Mouse (Mus musculus) cerebellum, adult 2 months (tissue): ENCODE measurements around the gene Itga5. TPM values are rescaled to one million over a fixed set of nuclear protein-coding genes. Genes with fewer than 3 reads are reported as not detected.

ENCODE experiments used
- DNase-seq, 2 experiments: peaks; one replicate each; pipeline ENCODE4 v3.0.0; 2021
- H3K27ac ChIP-seq: fragments of 200-500 bp; 2 replicates; pipeline ENCODE4 v1.5.1; 2012; ENCODE audit warnings: low read length, control low read depth, inconsistent platforms; ENCODE audit not compliant: insufficient read depth
- H3K27me3 ChIP-seq: fragments of 200-500 bp; 2 replicates; pipeline ENCODE4 v1.6.1; 2012; ENCODE audit warnings: inconsistent platforms, mild to moderate bottlenecking, low read length, moderate library complexity; ENCODE audit not compliant: control insufficient read depth, insufficient read depth
- H3K4me1 ChIP-seq: fragments of 200-500 bp; 2 replicates; pipeline ENCODE4 v1.6.1; 2011; ENCODE audit warnings: low read length; ENCODE audit not compliant: control insufficient read depth, insufficient read depth
- H3K4me3 ChIP-seq: fragments of 200-500 bp; replicated peaks from 2 replicates; pipeline ENCODE3; 2011; ENCODE audit warnings: mild to moderate bottlenecking, low read depth, low read length, control low read depth; ENCODE audit not compliant: insufficient read depth
- CTCF ChIP-seq: fragments of 200-500 bp; IDR thresholded peaks from 2 replicates; pipeline ENCODE4 v1.5.1; 2011; ENCODE audit warnings: low read depth, mild to moderate bottlenecking, control low read depth, low read length, moderate library complexity, borderline replicate concordance; ENCODE audit not compliant: insufficient read depth
- POLR2A ChIP-seq: fragments of 200-500 bp; IDR thresholded peaks from 2 replicates; pipeline ENCODE4 v1.6.1; 2011; ENCODE audit warnings: low read length, control low read depth, borderline replicate concordance; ENCODE audit not compliant: insufficient read depth
- WGBS: fragments of 180-500 bp; shearing (Covaris S2); methylation state at CpG from one replicate; pipeline ENCODE4 v1.1.7; 2018; 5-methylcytosine and 5-hydroxymethylcytosine counted together
- polyA plus RNA-seq: library from polyadenylated mRNA; depleted of rRNA; stranded (reverse); fragments of >200 nt; gene quantifications from 2 replicates; pipeline ENCODE4 v1.2.3, GENCODE M21; 2012

Itga5 gene
- polyA plus RNA-seq, 1 experiment = 1.6 TPM

GRCm38 (mm10) chr15:103356130-103356529 lies 10.4 kb downstream of the Itga5 start:
- Histone ChIP-seq H3K27ac (no peak overlapping the region), H3K4me1 (peaks cover 29% of the 10 kb centered on the region), H3K27me3 (no peaks in the 10 kb centered on the region), H3K4me3 (no peak overlapping the region)
- no peak for DNase-seq
- TF ChIP-seq CTCF (no peak), POLR2A (no peak)
- 91% methylated on average over 4 of the region's 4 CpGs for WGBS

GRCm38 (mm10) chr15:103355420-103355819 lies 11.1 kb downstream of the Itga5 start:
- TF ChIP-seq POLR2A (no peak), CTCF (no peak)
- Histone ChIP-seq H3K27ac (no peak overlapping the region), H3K4me1 (peaks cover 29% of the 10 kb centered on the region), H3K27me3 (no peaks in the 10 kb centered on the region), H3K4me3 (no peak overlapping the region)
- 73% methylated on average over 4 of the region's 4 CpGs for WGBS
- DNase-seq = no peak

DNA sequence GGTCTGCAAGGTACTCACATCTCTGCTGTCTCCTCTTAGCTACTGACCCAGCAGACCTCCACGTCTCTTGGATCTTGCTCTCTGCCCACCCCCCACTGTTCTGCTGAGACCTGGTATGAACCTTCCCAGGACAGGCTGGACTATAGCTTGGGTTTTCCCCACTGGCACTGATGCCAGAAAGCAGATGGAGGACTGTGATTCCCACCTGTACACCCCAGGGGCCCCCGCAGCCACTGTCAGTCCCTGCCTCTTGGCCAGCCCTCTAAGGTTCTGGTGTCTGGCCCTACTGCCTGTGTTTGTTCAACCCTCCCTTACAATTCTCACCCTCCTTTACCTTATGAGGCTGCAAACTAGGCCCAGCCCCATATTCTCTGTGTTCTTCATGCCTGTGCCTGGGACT lies 11.9 kb downstream of the Itga5 start:
- Histone ChIP-seq H3K27ac (no peak overlapping the region), H3K27me3 (no peaks in the 10 kb centered on the region), H3K4me3 (no peak overlapping the region), H3K4me1 (peaks cover 29% of the 10 kb centered on the region)
- TF ChIP-seq CTCF (no peak), POLR2A (no peak)
- 17% methylated on average over 2 of the region's 2 CpGs for WGBS
- DNase-seq = peak; percentile 88 to 92

GRCm38 (mm10) chr15:103353511-103354256 lies 12.9 kb downstream of the Itga5 start:
- Histone ChIP-seq H3K4me1 (peaks cover 20% of the 10 kb centered on the region), H3K4me3 (no peak overlapping the region), H3K27ac (no peak overlapping the region), H3K27me3 (no peaks in the 10 kb centered on the region)
- TF ChIP-seq POLR2A (no peak), CTCF (no peak)
- DNase-seq = no peak
- whole genome bisulfite sequencing = 91% methylated on average over 11 of the region's 11 CpGs

- H3K4me3 ChIP-seq = no peak overlapping the region
- H3K27ac ChIP-seq = no peak overlapping the region
- H3K4me1 ChIP-seq = peaks cover 20% of the 10 kb centered on the region
- DNase-seq = peak; percentile 52 to 66
- H3K27me3 ChIP-seq = no peaks in the 10 kb centered on the region
- 26% methylated on average over 4 of the region's 4 CpGs for WGBS
- TF ChIP-seq POLR2A = no peak
- peak; percentile 86 for TF ChIP-seq CTCF
These were observed 13.7 kb downstream of the Itga5 start for GRCm38 (mm10) chr15:103352856-103353255.

- H3K27me3 ChIP-seq = no peaks in the 10 kb centered on the region
- 3% methylated on average over 2 of the region's 2 CpGs for WGBS
- H3K4me3 ChIP-seq = no peak overlapping the region
- H3K4me1 ChIP-seq = no peaks in the 10 kb centered on the region; the same call in 1 of the 2 replicates
- no peak overlapping the region for H3K27ac ChIP-seq
- peak; percentile 62 to 65 for DNase-seq
- TF ChIP-seq POLR2A (no peak), CTCF (peak; percentile 76)
These were observed 19.3 kb downstream of the Itga5 start for GRCm38 (mm10) chr15:103347275-103347684.

DNA sequence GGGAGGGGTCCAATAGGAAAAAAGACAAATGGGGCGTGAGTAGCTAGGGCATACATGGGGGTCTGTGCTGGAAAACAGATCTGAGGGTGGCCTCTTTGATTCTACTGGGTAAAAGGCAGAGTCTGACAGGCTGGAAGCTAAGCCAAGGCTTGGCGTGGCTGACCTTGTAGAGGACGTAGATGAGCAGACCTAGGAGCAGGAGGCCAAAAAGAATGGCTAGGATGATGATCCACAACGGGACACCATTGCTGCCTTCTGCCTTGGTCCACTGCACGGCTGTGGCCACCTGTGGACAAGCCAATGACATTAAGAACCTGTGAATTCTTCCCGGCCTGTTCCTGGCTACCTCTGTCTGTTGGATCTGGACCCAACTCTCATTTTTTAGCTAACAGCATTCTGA lies 20.8 kb downstream of the Itga5 start:
- H3K4me3 ChIP-seq = no peak overlapping the region
- no peak overlapping the region for H3K27ac ChIP-seq
- DNase-seq = no peak
- TF ChIP-seq CTCF (no peak), POLR2A (no peak)
- H3K27me3 ChIP-seq = no peaks in the 10 kb centered on the region
- no peaks in the 10 kb centered on the region; the same call in none of the 2 replicates for H3K4me1 ChIP-seq
- 59% methylated on average over 6 of the region's 6 CpGs for WGBS

- Histone ChIP-seq H3K27ac (no peak overlapping the region), H3K4me3 (no peak overlapping the region), H3K4me1 (no peaks in the 10 kb centered on the region; the same call in none of the 2 replicates), H3K27me3 (no peaks in the 10 kb centered on the region)
- no peak for DNase-seq
- TF ChIP-seq CTCF (no peak), POLR2A (no peak)
These were observed 23.0 kb downstream of the Itga5 start for GRCm38 (mm10) chr15:103343556-103343955.
